ENCODE assay signal across 23 mouse cellular contexts in genomic region chr1:38501231-38501630, GRCm38 (mm10).
A peak's percentile ranks its signal among the peaks of the same experiment; 100 is the strongest.
DNase-seq lines count a peak whose midpoint lies in the region; ATAC-seq and TF ChIP-seq lines count a peak whose summit lies in the region.
"Had no signal": no experiment of that assay in that cellular context is flagged by ENCODE, and none has a peak within 500 bp of the region (broad histone marks: within the 10 kb centered on the region; RNA-seq: fewer than 3 reads in every experiment).

No protein-coding gene starts in this region.

- no peak overlapping the region for H3K27ac ChIP-seq in liver, embryonic 11.5 days (ENCODE audit: low read depth, low read length)
- H3K27ac ChIP-seq in liver, embryonic 12.5 days = no peak overlapping the region
- peak overlapping the region; percentile 74 for H3K27ac ChIP-seq in neural tube, embryonic 13.5 days (replicated peaks)
- H3K27ac ChIP-seq in neural tube, embryonic 15.5 days (replicated peaks) = no peak overlapping the region
- no peak overlapping the region for H3K27ac ChIP-seq in thymus, adult 2 months (ENCODE audit: control insufficient read depth, insufficient read depth, low read length)
- H3K27ac ChIP-seq: hindbrain, embryonic 10.5 days; hindbrain, postnatal 0 days had no signal

- DNase-seq in heart, adult 11 months = peak; percentile 55
- no peak for DNase-seq in heart, postnatal 4 days
- peak; percentile 20 for DNase-seq in liver, embryonic 11.5 days (ENCODE audit: low spot score)
- peak; percentile 57 for DNase-seq in R1 (ENCODE audit: low read depth, low spot score)
- no peak for DNase-seq in thymus, adult 2 months
- DNase-seq: adrenal gland, postnatal 10 days; adrenal gland, postnatal 36 days; B cell, adult 2 months; cerebellum, adult 18-20 months; cerebellum, adult 9-10 months; cerebellum, postnatal 14 days; forebrain, postnatal 0 days; gastrocnemius, postnatal 25 days had no signal

- peaks cover 3% of the 10 kb centered on the region; the same call in 1 of the 2 replicates for H3K4me1 ChIP-seq in liver, embryonic 11.5 days (replicated peaks; ENCODE audit: control insufficient read depth, insufficient read depth, low read length)
- H3K4me1 ChIP-seq in liver, embryonic 12.5 days = peaks cover 25% of the 10 kb centered on the region
- H3K4me1 ChIP-seq in neural tube, embryonic 13.5 days (replicated peaks) = peaks cover 71% of the 10 kb centered on the region
- peaks cover 35% of the 10 kb centered on the region for H3K4me1 ChIP-seq in neural tube, embryonic 15.5 days
- no peaks in the 10 kb centered on the region for H3K4me1 ChIP-seq in thymus, adult 2 months (replicated peaks; ENCODE audit: control insufficient read depth, insufficient read depth, low read length)

- H3K36me3 ChIP-seq in liver, embryonic 11.5 days (ENCODE audit: control insufficient read depth, insufficient read depth, low read length) = no peaks in the 10 kb centered on the region
- H3K36me3 ChIP-seq in liver, embryonic 12.5 days = no peaks in the 10 kb centered on the region
- H3K36me3 ChIP-seq in neural tube, embryonic 13.5 days = no peaks in the 10 kb centered on the region
- H3K36me3 ChIP-seq in neural tube, embryonic 15.5 days = no peaks in the 10 kb centered on the region
- H3K36me3 ChIP-seq in thymus, adult 2 months (ENCODE audit: control insufficient read depth, insufficient read depth, low read length) = no peaks in the 10 kb centered on the region
- H3K36me3 ChIP-seq: hindbrain, embryonic 10.5 days had no signal

- H3K4me2 ChIP-seq in liver, embryonic 11.5 days = no peak overlapping the region
- H3K4me2 ChIP-seq in liver, embryonic 12.5 days = no peak overlapping the region
- H3K4me2 ChIP-seq in neural tube, embryonic 13.5 days = no peak overlapping the region
- no peak overlapping the region for H3K4me2 ChIP-seq in neural tube, embryonic 15.5 days
- H3K4me2 ChIP-seq: heart, embryonic 11.5 days had no signal

- no peak for TF ChIP-seq CTCF in thymus, adult 2 months (IDR thresholded peaks at IDR 0.05; ENCODE audit: borderline replicate concordance, control insufficient read depth, extremely low read depth, insufficient read depth, low read length, poor library complexity)

- H3K9ac ChIP-seq in liver, embryonic 11.5 days (ENCODE audit: low read depth, low read length) = no peak overlapping the region
- no peak overlapping the region for H3K9ac ChIP-seq in liver, embryonic 12.5 days
- no peak overlapping the region for H3K9ac ChIP-seq in neural tube, embryonic 13.5 days
- no peak overlapping the region for H3K9ac ChIP-seq in neural tube, embryonic 15.5 days (replicated peaks)
- H3K9ac ChIP-seq: forebrain, postnatal 0 days had no signal

- ATAC-seq in liver, embryonic 11.5 days (replicated peaks; ENCODE audit: low FRiP score) = no peak
- no peak for ATAC-seq in liver, embryonic 12.5 days
- no peak for ATAC-seq in neural tube, embryonic 13.5 days (ENCODE audit: low read depth)
- no peak for ATAC-seq in neural tube, embryonic 15.5 days (ENCODE audit: low FRiP score)
- ATAC-seq: forebrain, embryonic 14.5 days; forebrain, postnatal 0 days; hindbrain, postnatal 0 days; inflammation-experienced regulatory T-cells, adult 6 months; intestine, embryonic 16.5 days had no signal

- H3K27me3 ChIP-seq in liver, embryonic 11.5 days (replicated peaks; ENCODE audit: control insufficient read depth, insufficient read depth, low read length) = no peaks in the 10 kb centered on the region
- peaks cover 21% of the 10 kb centered on the region for H3K27me3 ChIP-seq in liver, embryonic 12.5 days (replicated peaks)
- no peaks in the 10 kb centered on the region for H3K27me3 ChIP-seq in neural tube, embryonic 13.5 days
- no peaks in the 10 kb centered on the region for H3K27me3 ChIP-seq in neural tube, embryonic 15.5 days (replicated peaks)
- no peaks in the 10 kb centered on the region for H3K27me3 ChIP-seq in thymus, adult 2 months (ENCODE audit: control insufficient read depth, insufficient read depth, low read length)
- H3K27me3 ChIP-seq: CH12.LX had no signal

- no peak overlapping the region for H3K4me3 ChIP-seq in liver, embryonic 11.5 days (ENCODE audit: low read depth, low read length)
- no peak overlapping the region for H3K4me3 ChIP-seq in liver, embryonic 12.5 days
- H3K4me3 ChIP-seq in neural tube, embryonic 13.5 days = no peak overlapping the region
- no peak overlapping the region for H3K4me3 ChIP-seq in neural tube, embryonic 15.5 days (replicated peaks)
- H3K4me3 ChIP-seq in thymus, adult 2 months (ENCODE audit: control insufficient read depth, insufficient read depth, low read length) = no peak overlapping the region
- H3K4me3 ChIP-seq: hindbrain, embryonic 10.5 days had no signal

- WGBS in liver, embryonic 11.5 days = 79% methylated on average over 7 of the region's 7 CpGs
- WGBS in liver, embryonic 12.5 days (ENCODE audit: insufficient replicate concordance) = 70% methylated on average over 7 of the region's 7 CpGs
- WGBS in neural tube, embryonic 13.5 days = 67% methylated on average over 7 of the region's 7 CpGs
- 65% methylated on average over 7 of the region's 7 CpGs for WGBS in neural tube, embryonic 15.5 days
- 98% methylated on average over 7 of the region's 7 CpGs for WGBS in thymus, adult 2 months

- H3K9me3 ChIP-seq in liver, embryonic 11.5 days (ENCODE audit: control insufficient read depth, low read length) = no peaks in the 10 kb centered on the region
- H3K9me3 ChIP-seq in liver, embryonic 12.5 days (replicated peaks) = no peaks in the 10 kb centered on the region
- no peaks in the 10 kb centered on the region for H3K9me3 ChIP-seq in neural tube, embryonic 13.5 days
- no peaks in the 10 kb centered on the region for H3K9me3 ChIP-seq in neural tube, embryonic 15.5 days (replicated peaks)
- H3K9me3 ChIP-seq: hindbrain, embryonic 10.5 days had no signal

- no peak for TF ChIP-seq POLR2A in thymus, adult 2 months (IDR thresholded peaks at IDR 0.05; ENCODE audit: control insufficient read depth, extremely low read depth, insufficient read depth, low read length, poor library complexity)

Comparison
In these comparisons a context has a peak if more than half of its experiments do, and no peak if none do; other contexts are left out.
1. DNase-seq: peak in heart, adult 11 months (single experiment), liver, embryonic 11.5 days (single experiment) and R1 (single experiment); none in heart, postnatal 4 days (single experiment) and thymus, adult 2 months (single experiment).